Mouse (Mus musculus) heart, adult 2 months (tissue): ENCODE data around the gene Gm2016. TPM values are rescaled to one million over a fixed set of nuclear protein-coding genes. Genes with fewer than 3 reads are reported as not detected.

ENCODE experiments used
- polyA plus RNA-seq: library from polyadenylated mRNA; depleted of rRNA; stranded (reverse); fragments of >200 nt; gene quantifications from 2 replicates; pipeline ENCODE4 v1.2.3, GENCODE M21; 2012; rRNA removed
- total RNA-seq, 2 experiments: library from RNA; stranded (reverse); gene quantifications; 2 replicates each; pipeline ENCODE4 v1.2.3; 2021

Gene Gm2016
- total and polyA plus RNA-seq, 3 experiments = not detected

Other genes starting within 250 kb of the Gm2016 start
- not detected for gene Gm16381, start 229.5 kb upstream of the Gm2016 start, total RNA-seq
- gene Gm16381, start 229.5 kb upstream of the Gm2016 start, polyA plus RNA-seq = not detected in 2 replicates
- gene Gm21319, start 98.3 kb upstream of the Gm2016 start, total RNA-seq = not detected
- not detected in 2 replicates for gene Gm21319, start 98.3 kb upstream of the Gm2016 start, polyA plus RNA-seq
- gene Gm21936, start 78.6 kb upstream of the Gm2016 start, total RNA-seq = not detected
- gene Gm21936, start 78.6 kb upstream of the Gm2016 start, polyA plus RNA-seq = not detected in 2 replicates
- gene BB287469, start 57.5 kb upstream of the Gm2016 start, total RNA-seq = not detected
- gene BB287469, start 57.5 kb upstream of the Gm2016 start, polyA plus RNA-seq = not detected in 2 replicates
- gene Gm2001, start 31.7 kb upstream of the Gm2016 start, total RNA-seq = not detected
- gene Gm2001, start 31.7 kb upstream of the Gm2016 start, polyA plus RNA-seq = not detected in 2 replicates
- gene Gm2022, start 21.3 kb downstream of the Gm2016 start, total RNA-seq = not detected
- gene Gm2022, start 21.3 kb downstream of the Gm2016 start, polyA plus RNA-seq = not detected in 2 replicates
- not detected for gene Gm2035, start 45.8 kb downstream of the Gm2016 start, total RNA-seq
- not detected in 2 replicates for gene Gm2035, start 45.8 kb downstream of the Gm2016 start, polyA plus RNA-seq
- not detected for gene Gm2042, start 80.0 kb downstream of the Gm2016 start, total RNA-seq
- gene Gm2042, start 80.0 kb downstream of the Gm2016 start, polyA plus RNA-seq = not detected in 2 replicates
- not detected for gene Gm2075, start 137.8 kb downstream of the Gm2016 start, total RNA-seq
- not detected in 2 replicates for gene Gm2075, start 137.8 kb downstream of the Gm2016 start, polyA plus RNA-seq
- gene Gm6803, start 144.7 kb downstream of the Gm2016 start, total RNA-seq = not detected
- not detected in 2 replicates for gene Gm6803, start 144.7 kb downstream of the Gm2016 start, polyA plus RNA-seq
- not detected for gene Gm2056, start 152.9 kb downstream of the Gm2016 start, total RNA-seq
- gene Gm2056, start 152.9 kb downstream of the Gm2016 start, polyA plus RNA-seq = not detected in 2 replicates
- gene Gm16368, start 209.6 kb downstream of the Gm2016 start, total RNA-seq = not detected
- not detected in 2 replicates for gene Gm16368, start 209.6 kb downstream of the Gm2016 start, polyA plus RNA-seq